Mouse (Mus musculus) stomach, postnatal 0 days (tissue): ENCODE measurements around the gene Dcaf12.

Experiments used
- CTCF ChIP-seq: IDR thresholded peaks from 2 replicates; pipeline ENCODE4 v1.5.1; 2016; ENCODE audit warnings: antibody characterized with exemption, low read depth, mild to moderate bottlenecking, moderate library complexity
- EP300 ChIP-seq: optimal IDR thresholded peaks from 2 replicates; pipeline ENCODE3; 2016; ENCODE audit warnings: antibody characterized with exemption

GRCm38 (mm10) chr4:41349199-41349591 is 34.5 kb upstream of the Dcaf12 start:
- TF ChIP-seq EP300, result no peak
- TF ChIP-seq CTCF, result no peak
